Mouse (Mus musculus) kidney, adult 2 months (tissue): ENCODE measurements around the gene Rab8b.

Experiments used
- CTCF ChIP-seq: fragments of 200-500 bp; conservative IDR thresholded peaks from 2 replicates; pipeline ENCODE4 v1.5.1; 2011; ENCODE audit warnings: low read depth, mild to moderate bottlenecking, control low read depth, low read length, moderate library complexity, mixed read lengths; ENCODE audit not compliant: insufficient read depth, insufficient read length
- POLR2A ChIP-seq: fragments of 200-500 bp; IDR thresholded peaks from one replicate; pipeline ENCODE4 v1.6.1; 2011; ENCODE audit warnings: low read depth, low read length, control low read depth

DNA sequence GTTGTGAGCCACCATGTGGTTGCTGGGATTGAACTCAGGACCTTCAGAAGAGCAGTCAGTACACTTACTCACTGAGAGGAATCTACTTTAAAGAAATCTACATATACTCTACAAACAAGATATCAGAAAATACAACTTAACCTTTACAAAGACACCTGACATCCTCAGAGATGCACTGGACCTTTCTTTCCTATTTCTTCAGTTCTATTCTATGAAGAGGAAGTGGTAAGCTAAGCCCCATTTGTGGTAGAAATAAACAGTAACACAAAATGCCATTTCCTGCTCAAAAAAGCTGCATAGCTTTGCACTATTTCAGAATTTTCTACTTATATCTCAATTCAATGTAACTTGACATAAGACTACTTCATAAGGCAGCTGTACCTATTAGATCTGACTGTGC is 46.0 kb downstream of the Rab8b start:
- TF ChIP-seq POLR2A, result no peak
- TF ChIP-seq CTCF, result no peak
